Mouse (Mus musculus): ENCODE data around the gene Invs.

DNA sequence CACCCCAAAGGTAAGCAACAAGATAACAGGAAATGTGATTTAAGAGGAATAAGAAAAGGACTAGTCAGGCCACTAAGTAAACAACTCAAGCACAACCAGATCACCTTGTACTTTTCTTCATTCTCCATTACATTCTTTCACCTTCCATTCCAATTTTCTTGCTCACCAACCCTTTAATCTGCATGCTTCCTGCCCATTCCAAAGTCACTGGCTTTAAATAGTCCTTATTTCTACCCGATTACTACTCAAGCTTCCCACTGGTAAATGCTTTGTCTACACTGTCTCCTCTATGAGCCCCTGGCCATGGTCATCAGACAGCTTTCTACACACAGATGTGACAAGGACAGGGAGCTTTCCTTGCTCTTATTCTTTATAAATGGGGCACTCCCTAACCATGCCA, 191.4 kb downstream of the Invs start:
- no peak for TF ChIP-seq POLR2A (IDR thresholded peaks at IDR 0.05; ENCODE audit: low read depth, low read length)
- no peak for TF ChIP-seq CTCF (IDR thresholded peaks at IDR 0.05; ENCODE audit: extremely low read depth, insufficient read depth, insufficient read length, insufficient replicate concordance)
